17 mouse cellular contexts compared by ENCODE assay signal in the genomic region with DNA sequence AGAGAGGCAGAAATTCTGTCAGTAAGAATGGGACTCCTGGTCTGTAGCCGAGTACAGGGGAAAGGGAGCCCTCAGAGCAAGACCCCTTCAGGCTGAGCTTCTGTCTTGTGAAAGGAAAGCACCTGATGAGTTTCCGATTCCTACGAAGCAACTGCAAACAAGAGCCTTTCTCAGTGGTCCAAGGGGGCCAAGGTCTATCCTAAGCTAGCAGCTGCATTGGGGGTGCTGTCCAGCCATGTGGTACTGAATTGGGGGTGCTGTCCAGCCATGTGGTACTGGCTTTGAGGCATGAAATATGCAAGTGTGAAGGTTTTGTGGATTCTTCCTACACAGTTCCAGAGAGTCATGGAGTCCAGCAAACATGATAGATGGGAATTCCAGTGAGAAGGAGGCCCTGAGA.
A peak's percentile ranks its signal among the peaks of the same experiment; 100 is the strongest.
DNase-seq lines count a peak whose midpoint lies in the region; ATAC-seq and TF ChIP-seq lines count a peak whose summit lies in the region.
"Had no signal": no experiment of that assay in that cellular context is flagged by ENCODE, and none has a peak within 500 bp of the region (broad histone marks: within the 10 kb centered on the region; RNA-seq: fewer than 3 reads in every experiment).

No protein-coding gene starts in this region.

- H3K4me3 ChIP-seq in liver, embryonic 11.5 days (ENCODE audit: low read depth, low read length), result no peak overlapping the region
- no peak overlapping the region for H3K4me3 ChIP-seq in liver, postnatal 0 days (ENCODE audit: low read depth, low read length)
- no peak overlapping the region for H3K4me3 ChIP-seq in myocyte
- no peak overlapping the region for H3K4me3 ChIP-seq in midbrain, embryonic 11.5 days (ENCODE audit: low read depth, low read length)
- no peak overlapping the region for H3K4me3 ChIP-seq in hindbrain, embryonic 14.5 days (replicated peaks; ENCODE audit: low read length)
- H3K4me3 ChIP-seq: embryonic facial prominence, embryonic 13.5 days; gastrocnemius, adult 2 months; layer of hippocampus, adult 2 months; stomach, embryonic 15.5 days had no signal

- H3K9me3 ChIP-seq in liver, embryonic 11.5 days (ENCODE audit: control insufficient read depth, low read length), result no peaks in the 10 kb centered on the region
- H3K9me3 ChIP-seq in liver, postnatal 0 days (ENCODE audit: low read length), result 0 out of 2 replicates have a peak, but pooled peaks cover 3% of the 10 kb centered on the region
- H3K9me3 ChIP-seq in midbrain, embryonic 11.5 days (ENCODE audit: control insufficient read depth, low read length), result no peaks in the 10 kb centered on the region
- H3K9me3 ChIP-seq in hindbrain, embryonic 14.5 days (ENCODE audit: control insufficient read depth, low read length), result no peaks in the 10 kb centered on the region
- H3K9me3 ChIP-seq: embryonic facial prominence, embryonic 13.5 days; stomach, embryonic 15.5 days had no signal

- H3K79me2 ChIP-seq in myocyte (ENCODE audit: control insufficient read depth, insufficient read depth), result no peaks in the 10 kb centered on the region

- H3K27ac ChIP-seq in liver, embryonic 11.5 days (ENCODE audit: low read depth, low read length), result no peak overlapping the region
- H3K27ac ChIP-seq in liver, postnatal 0 days (ENCODE audit: low read depth), result no peak overlapping the region
- no peak overlapping the region for H3K27ac ChIP-seq in midbrain, embryonic 11.5 days (ENCODE audit: low read depth, low read length)
- no peak overlapping the region for H3K27ac ChIP-seq in hindbrain, embryonic 14.5 days
- H3K27ac ChIP-seq: embryonic facial prominence, embryonic 13.5 days; gastrocnemius, adult 2 months; layer of hippocampus, adult 2 months; stomach, embryonic 15.5 days had no signal

- no peak overlapping the region for H3ac ChIP-seq in myocyte (ENCODE audit: control insufficient read depth, insufficient read length)

- H3K4me2 ChIP-seq in liver, embryonic 11.5 days, result no peak overlapping the region
- no peak overlapping the region for H3K4me2 ChIP-seq in liver, postnatal 0 days (ENCODE audit: low read depth, low read length)
- H3K4me2 ChIP-seq in myocyte (ENCODE audit: low read depth), result no peak overlapping the region
- H3K4me2 ChIP-seq in midbrain, embryonic 11.5 days, result no peak overlapping the region
- no peak overlapping the region for H3K4me2 ChIP-seq in hindbrain, embryonic 14.5 days (replicated peaks)
- H3K4me2 ChIP-seq: embryonic facial prominence, embryonic 13.5 days; stomach, embryonic 15.5 days had no signal

- no peaks in the 10 kb centered on the region for H3K4me1 ChIP-seq in liver, embryonic 11.5 days (replicated peaks; ENCODE audit: control insufficient read depth, insufficient read depth, low read length)
- no peaks in the 10 kb centered on the region for H3K4me1 ChIP-seq in liver, postnatal 0 days (ENCODE audit: insufficient read depth)
- no peaks in the 10 kb centered on the region for H3K4me1 ChIP-seq in midbrain, embryonic 11.5 days (ENCODE audit: control insufficient read depth, insufficient read depth, low read length)
- H3K4me1 ChIP-seq in hindbrain, embryonic 14.5 days (replicated peaks; ENCODE audit: control insufficient read depth, insufficient read depth, low read length), result no peaks in the 10 kb centered on the region
- H3K4me1 ChIP-seq: embryonic facial prominence, embryonic 13.5 days; stomach, embryonic 15.5 days had no signal

- no peaks in the 10 kb centered on the region for H3K36me3 ChIP-seq in liver, embryonic 11.5 days (ENCODE audit: control insufficient read depth, insufficient read depth, low read length)
- no peaks in the 10 kb centered on the region for H3K36me3 ChIP-seq in liver, postnatal 0 days (replicated peaks; ENCODE audit: insufficient read depth, low read length)
- no peaks in the 10 kb centered on the region for H3K36me3 ChIP-seq in myocyte (ENCODE audit: control insufficient read depth, insufficient read depth)
- no peaks in the 10 kb centered on the region for H3K36me3 ChIP-seq in midbrain, embryonic 11.5 days (ENCODE audit: control insufficient read depth, insufficient read depth, low read length)
- no peaks in the 10 kb centered on the region for H3K36me3 ChIP-seq in hindbrain, embryonic 14.5 days (replicated peaks; ENCODE audit: control insufficient read depth, insufficient read depth)
- H3K36me3 ChIP-seq: embryonic facial prominence, embryonic 13.5 days; stomach, embryonic 15.5 days had no signal

- no peak overlapping the region for H3K9ac ChIP-seq in liver, embryonic 11.5 days (ENCODE audit: low read depth, low read length)
- no peak overlapping the region for H3K9ac ChIP-seq in liver, postnatal 0 days (replicated peaks)
- no peak overlapping the region for H3K9ac ChIP-seq in midbrain, embryonic 11.5 days (ENCODE audit: low read length)
- H3K9ac ChIP-seq in hindbrain, embryonic 14.5 days, result no peak overlapping the region
- H3K9ac ChIP-seq: embryonic facial prominence, embryonic 13.5 days; stomach, embryonic 15.5 days had no signal

- peak; percentile 30 for DNase-seq in adrenal gland, postnatal 14 days
- DNase-seq in adrenal gland, postnatal 25 days, result no peak
- peak; percentile 37 for DNase-seq in liver, embryonic 11.5 days (ENCODE audit: low spot score)
- DNase-seq in liver, postnatal 0 days, result no peak
- DNase-seq in embryo, embryonic 10.5 days (ENCODE audit: low spot score), result peak; percentile 47
- no peak for DNase-seq in midbrain, embryonic 11.5 days (ENCODE audit: low spot score, missing footprints)
- no peak for DNase-seq in hindbrain, embryonic 14.5 days (ENCODE audit: low spot score)
- DNase-seq: cerebellum, adult 8-10 months; gastrocnemius, adult 2 months; kidney, adult 11 months; liver; thymus, postnatal 14 days had no signal

- TF ChIP-seq EP300 in liver, postnatal 0 days (IDR thresholded peaks at IDR 0.05; ENCODE audit: low read depth), result no peak

- ATAC-seq in liver, embryonic 11.5 days (replicated peaks; ENCODE audit: low FRiP score), result no peak
- no peak for ATAC-seq in liver, postnatal 0 days
- ATAC-seq in midbrain, embryonic 11.5 days (ENCODE audit: low FRiP score), result no peak
- ATAC-seq in hindbrain, embryonic 14.5 days (ENCODE audit: low FRiP score), result no peak
- ATAC-seq: forebrain, embryonic 14.5 days had no signal

- TF ChIP-seq CTCF in liver, postnatal 0 days (IDR thresholded peaks at IDR 0.05; ENCODE audit: low read depth), result no peak

- H3K27me3 ChIP-seq in liver, embryonic 11.5 days (replicated peaks; ENCODE audit: control insufficient read depth, insufficient read depth, low read length), result no peaks in the 10 kb centered on the region
- H3K27me3 ChIP-seq in liver, postnatal 0 days (ENCODE audit: insufficient read depth, low read length), result no peaks in the 10 kb centered on the region
- no peaks in the 10 kb centered on the region for H3K27me3 ChIP-seq in myocyte (ENCODE audit: control insufficient read depth, insufficient read depth, insufficient read length)
- H3K27me3 ChIP-seq in midbrain, embryonic 11.5 days (ENCODE audit: control insufficient read depth, insufficient read depth, low read length), result no peaks in the 10 kb centered on the region
- H3K27me3 ChIP-seq in hindbrain, embryonic 14.5 days (ENCODE audit: control insufficient read depth, insufficient read depth, low read length), result no peaks in the 10 kb centered on the region
- H3K27me3 ChIP-seq: embryonic facial prominence, embryonic 13.5 days; stomach, embryonic 15.5 days had no signal

- no peak for TF ChIP-seq POLR2A in myocyte (IDR thresholded peaks at IDR 0.05; ENCODE audit: insufficient read length, low read depth)

- WGBS in liver, embryonic 11.5 days, result 71% methylated on average over 3 of the region's 3 CpGs
- 64% methylated on average over 3 of the region's 3 CpGs for WGBS in liver, postnatal 0 days (ENCODE audit: insufficient replicate concordance)
- WGBS in midbrain, embryonic 11.5 days, result 79% methylated on average over 3 of the region's 3 CpGs
- WGBS in hindbrain, embryonic 14.5 days, result 89% methylated on average over 3 of the region's 3 CpGs

TF ChIP-seq in myocyte, 11 proteins besides CTCF, POLR2A, EP300 and RAD21:
- TF ChIP-seq TCF3 (IDR thresholded peaks at IDR 0.05; ENCODE audit: insufficient read length, low read depth) (no peak), CEBPB (IDR thresholded peaks at IDR 0.05; ENCODE audit: insufficient read depth, poor library complexity, severe bottlenecking) (no peak), USF1 (IDR thresholded peaks at IDR 0.05; ENCODE audit: low read depth) (no peak), REST (IDR thresholded peaks at IDR 0.05; ENCODE audit: insufficient read depth, insufficient read length) (peak; percentile 72), MAX (IDR thresholded peaks at IDR 0.05; ENCODE audit: low read depth) (no peak)

Comparison
In these comparisons a context has a peak if more than half of its experiments do, and no peak if none do; other contexts are left out.
1. DNase-seq: peak in adrenal gland, postnatal 14 days (single experiment), liver, embryonic 11.5 days (single experiment) and embryo, embryonic 10.5 days (single experiment); none in adrenal gland, postnatal 25 days (single experiment), liver, postnatal 0 days (single experiment), midbrain, embryonic 11.5 days (single experiment) and hindbrain, embryonic 14.5 days (single experiment).